9 mouse cellular contexts compared by ENCODE assay signal in genomic region chr7:34252030-34252429, GRCm38 (mm10). TPM values are rescaled to one million over a fixed set of nuclear protein-coding genes. Genes with fewer than 3 reads are reported as not detected.
DNase-seq lines count a peak whose midpoint lies in the region; ATAC-seq and TF ChIP-seq lines count a peak whose summit lies in the region.
"Had no signal": no experiment of that assay in that cellular context is flagged by ENCODE, and none has a peak within 500 bp of the region (broad histone marks: within the 10 kb centered on the region; RNA-seq: fewer than 3 reads in every experiment).

No protein-coding gene starts in this region.

- peaks cover 13% of the 10 kb centered on the region for H3K36me3 ChIP-seq in kidney, adult 2 months (ENCODE audit: control insufficient read depth, insufficient read depth, low read length)
- H3K36me3 ChIP-seq in MEL (ENCODE audit: control insufficient read depth in 1 of 2, insufficient read depth in 2 of 2, low read length in 2 of 2): peaks cover 0 to 2% of the 10 kb centered on the region in 2 experiments; a peak in 2 of 4 replicates

- no peaks in the 10 kb centered on the region for H3K4me1 ChIP-seq in kidney, adult 2 months (ENCODE audit: control insufficient read depth, insufficient read depth, low read length)
- H3K4me1 ChIP-seq in MEL (ENCODE audit: control insufficient read depth in 1 of 2, insufficient read depth in 2 of 2, low read length in 2 of 2): peaks cover 0 to 5% of the 10 kb centered on the region in 2 experiments; a peak in 2 of 4 replicates
- H3K4me1 ChIP-seq: heart, embryonic 15.5 days; liver, embryonic 15.5 days had no signal

- peak; percentile 63 for ATAC-seq in inflammation-experienced regulatory T-cells, adult 6 months

- DNase-seq in kidney, adult 2 months: peak; percentile 52
- DNase-seq in kidney, adult 8-10 months: no peak
- DNase-seq in CD4-positive, CD25-positive, alpha-beta regulatory T cell, adult 2 months (ENCODE audit: low read depth, low spot score): peak; percentile 61
- DNase-seq in MEL (ENCODE audit: low read depth, low spot score): peak; percentile 57
- no peak for DNase-seq in urinary bladder, adult 18-20 months (ENCODE audit: low spot score in 2 of 2)
- no peak for DNase-seq in left cerebral cortex, postnatal 4 days

- no peaks in the 10 kb centered on the region for H3K9me3 ChIP-seq in MEL (replicated peaks; ENCODE audit: insufficient read depth, low read length)
- H3K9me3 ChIP-seq: heart, embryonic 15.5 days; liver, embryonic 15.5 days had no signal

- no peak overlapping the region for H3K27ac ChIP-seq in kidney, adult 2 months (ENCODE audit: insufficient read depth, low read depth, low read length)
- no peak overlapping the region for H3K27ac ChIP-seq in MEL (ENCODE audit: control insufficient read depth, low read depth, low read length)
- H3K27ac ChIP-seq: heart, embryonic 15.5 days; liver, embryonic 15.5 days had no signal

- H3K27me3 ChIP-seq in kidney, adult 2 months (replicated peaks; ENCODE audit: control insufficient read depth, insufficient read depth, low read length): no peaks in the 10 kb centered on the region
- H3K27me3 ChIP-seq in MEL (ENCODE audit: control insufficient read depth in 1 of 2, insufficient read depth in 2 of 2, low read length in 2 of 2): no peaks in the 10 kb centered on the region
- H3K27me3 ChIP-seq: heart, embryonic 15.5 days; liver, embryonic 15.5 days had no signal

- intact Hi-C loops in left cerebral cortex, postnatal 4 days (cut with DNase I): loop anchor here (5.0 kb wide), 1 partner anchor 100 kb away; no protein-coding TSS in a partner anchor

- peak; percentile 53 for TF ChIP-seq RAD21 in MEL (IDR thresholded peaks at IDR 0.05; ENCODE audit: low read depth, low read length)

- no peak overlapping the region for H3K4me3 ChIP-seq in kidney, adult 2 months (ENCODE audit: insufficient read depth, low read depth, low read length)
- no peak overlapping the region for H3K4me3 ChIP-seq in MEL (ENCODE audit: control insufficient read depth in 1 of 2, insufficient read depth in 1 of 2, low read depth in 2 of 2, low read length in 2 of 2)
- H3K4me3 ChIP-seq: heart, embryonic 15.5 days; liver, embryonic 15.5 days had no signal

- no peaks in the 10 kb centered on the region for H3K79me2 ChIP-seq in MEL (ENCODE audit: control insufficient read depth, insufficient read depth, low read length, poor library complexity)

- WGBS in kidney, adult 2 months: 16% methylated on average over 2 of the region's 2 CpGs

- 0 out of 2 replicates have a peak, but pooled peaks have one; percentile 11 for TF ChIP-seq CTCF in kidney, adult 2 months (conservative IDR thresholded peaks at IDR 0.05; ENCODE audit: insufficient read depth, insufficient read length, low read depth, low read length)
- TF ChIP-seq CTCF in MEL (IDR thresholded peaks at IDR 0.05 in 2 of 3, conservative IDR thresholded peaks at IDR 0.05 in 1 of 3; ENCODE audit: control insufficient read depth in 1 of 3, insufficient read depth in 1 of 3, low read depth in 2 of 3, low read length in 3 of 3, poor library complexity in 1 of 3, severe bottlenecking in 1 of 3): peak in 2 of 3 experiments; percentile 32 to 67; a peak in 4 of 6 replicates

- TF ChIP-seq POLR2A in kidney, adult 2 months (IDR thresholded peaks at IDR 0.05; ENCODE audit: low read depth, low read length): no peak
- TF ChIP-seq POLR2A in MEL (IDR thresholded peaks at IDR 0.05; ENCODE audit: control insufficient read depth in 1 of 2, insufficient read depth in 1 of 2, low read depth in 1 of 2, low read length in 2 of 2, poor library complexity in 1 of 2): no peak

- TF ChIP-seq EP300 in MEL (IDR thresholded peaks at IDR 0.05; ENCODE audit: low read depth in 1 of 2, low read length in 2 of 2): no peak

- no peak overlapping the region for H3K9ac ChIP-seq in MEL (ENCODE audit: control insufficient read depth, low read depth, low read length, poor library complexity, severe bottlenecking)
- H3K9ac ChIP-seq: heart, embryonic 15.5 days; liver, embryonic 15.5 days had no signal

TF ChIP-seq in MEL, 35 proteins besides CTCF, POLR2A, EP300 and RAD21:
- TF ChIP-seq SMC3 (IDR thresholded peaks at IDR 0.05; ENCODE audit: low read depth, low read length): peak; percentile 78
- no peak for TF ChIP-seq SIN3A (IDR thresholded peaks at IDR 0.05; ENCODE audit: low read length)
- no peak for TF ChIP-seq NRF1 (IDR thresholded peaks at IDR 0.05; ENCODE audit: insufficient read depth, low read depth, low read length, poor library complexity, severe bottlenecking)
- TF ChIP-seq ZKSCAN1 (IDR thresholded peaks at IDR 0.05; ENCODE audit: low read depth, low read length): 0 out of 2 replicates have a peak, but pooled peaks have one; percentile 24
- TF ChIP-seq ZC3H11A (IDR thresholded peaks at IDR 0.05; ENCODE audit: low read depth, low read length): peak; percentile 28; the same call in 1 of the 2 replicates
- no peak for TF ChIP-seq CHD1 (IDR thresholded peaks at IDR 0.05; ENCODE audit: low read depth, low read length)

RNA-seq across cellular contexts. Expression of gene Gm6096, which starts 1.2 kb away (rescaled TPM):
- not detected in 2 replicates for polyA plus RNA-seq in kidney, adult 2 months (2012; rRNA removed)
- not detected in 2 replicates for total RNA-seq in MEL (2012; rRNA removed)
- not detected for polyA plus RNA-seq in MEL (2012; ENCODE audit: insufficient read depth in 1 of 2, insufficient read length in 2 of 2, low read depth in 1 of 2, low replicate concordance in 2 of 2, missing spikeins in 1 of 2)
- not detected for polyA plus RNA-seq in inflammation-experienced regulatory T-cells, adult 6 months (2017; shearing (Covaris generic))
- not detected for total RNA-seq in left cerebral cortex, postnatal 4 days (2021)
- polyA plus RNA-seq: liver, embryonic 15.5 days had no signal

RNA-seq across cellular contexts. Expression of gene Gpi1, which starts 21.9 kb away (rescaled TPM):
- 413 and 444 TPM in 2 replicates for polyA plus RNA-seq in kidney, adult 2 months (2012; rRNA removed)
- 270 and 388 TPM in 2 replicates for total RNA-seq in MEL (2012; rRNA removed)
- 1,000 to 10,000 TPM in 1 of 2 experiments, 100 to 1,000 TPM in 1; 727 to 1,355 TPM for polyA plus RNA-seq in MEL (2012; ENCODE audit: insufficient read depth in 1 of 2, insufficient read length in 2 of 2, low read depth in 1 of 2, low replicate concordance in 2 of 2, missing spikeins in 1 of 2)
- polyA plus RNA-seq in inflammation-experienced regulatory T-cells, adult 6 months (2017; shearing (Covaris generic)): 100 to 1,000 TPM; 350 to 461 (median 355) TPM
- 100 to 1,000 TPM; 317 to 394 TPM for total RNA-seq in left cerebral cortex, postnatal 4 days (2021)

RNA-seq across cellular contexts. Expression of gene Pdcd2l, which starts 55.6 kb away (rescaled TPM):
- polyA plus RNA-seq in kidney, adult 2 months (2012; rRNA removed): 22.8 and 25.1 TPM in 2 replicates
- total RNA-seq in MEL (2012; rRNA removed): 25.7 and 29.5 TPM in 2 replicates
- 10 to 100 TPM in 1 of 2 experiments, not detected in 1; 26.6 TPM for polyA plus RNA-seq in MEL (2012; ENCODE audit: insufficient read depth in 1 of 2, insufficient read length in 2 of 2, low read depth in 1 of 2, low replicate concordance in 2 of 2, missing spikeins in 1 of 2)
- 10 to 100 TPM; 26.1 to 31.0 (median 28.5) TPM for polyA plus RNA-seq in inflammation-experienced regulatory T-cells, adult 6 months (2017; shearing (Covaris generic))
- total RNA-seq in left cerebral cortex, postnatal 4 days (2021): 10 to 100 TPM; 30.4 to 30.6 TPM

Comparison
In these comparisons a context has a peak if more than half of its experiments do, and no peak if none do; other contexts are left out.
1. DNase-seq: peak in kidney, adult 2 months (single experiment), CD4-positive, CD25-positive, alpha-beta regulatory T cell, adult 2 months (single experiment) and MEL (single experiment); none in kidney, adult 8-10 months (0 of 2), urinary bladder, adult 18-20 months (0 of 2) and left cerebral cortex, postnatal 4 days (single experiment).